Mouse (Mus musculus) neural tube, embryonic 13.5 days (tissue): ENCODE data around the gene Col6a6. TPM values are rescaled to one million over a fixed set of nuclear protein-coding genes. Genes with fewer than 3 reads are reported as not detected.

Experiments
- ATAC-seq: fragments of 200-750 bp; cut with Nextera tagmentation; 2 replicates; pipeline ENCODE4 v1.8.0; 2017; ENCODE audit warnings: low read depth, mild to moderate bottlenecking, moderate TSS enrichment, moderate library complexity
- H3K27ac ChIP-seq: fragments of 300-500 bp; sonication (generic); replicated peaks from 2 replicates; pipeline ENCODE4 v1.5.1; 2015; ENCODE audit warnings: moderate library complexity, mild to moderate bottlenecking, inconsistent platforms
- H3K27me3 ChIP-seq: fragments of 300-500 bp; sonication (generic); 2 replicates; pipeline ENCODE4 v1.6.1; 2015; ENCODE audit warnings: mild to moderate bottlenecking, inconsistent platforms
- H3K36me3 ChIP-seq: fragments of 300-500 bp; sonication (generic); 2 replicates; pipeline ENCODE4 v1.6.1; 2015; ENCODE audit warnings: mild to moderate bottlenecking, inconsistent platforms
- H3K4me1 ChIP-seq: fragments of 300-500 bp; sonication (generic); replicated peaks from 2 replicates; pipeline ENCODE4 v1.6.1; 2015; ENCODE audit warnings: inconsistent platforms
- H3K4me2 ChIP-seq: fragments of 300-500 bp; sonication (generic); 2 replicates; pipeline ENCODE4 v1.6.1; 2015; ENCODE audit warnings: inconsistent platforms, mild to moderate bottlenecking, moderate library complexity
- H3K4me3 ChIP-seq: fragments of 300-500 bp; sonication (generic); 2 replicates; pipeline ENCODE4 v1.5.1; 2015; ENCODE audit warnings: mild to moderate bottlenecking, inconsistent platforms
- H3K9ac ChIP-seq: fragments of 300-500 bp; sonication (generic); 2 replicates; pipeline ENCODE4 v1.6.1; 2015; ENCODE audit warnings: moderate library complexity, mild to moderate bottlenecking, inconsistent platforms
- H3K9me3 ChIP-seq: fragments of 300-500 bp; sonication (generic); 2 replicates; pipeline ENCODE4 v1.6.1; 2016; ENCODE audit warnings: inconsistent platforms
- WGBS: fragments of 180-500 bp; shearing (Covaris S2); methylation state at CpG from one replicate; pipeline ENCODE4 v1.1.7; 2015; 5-methylcytosine and 5-hydroxymethylcytosine counted together
- polyA plus RNA-seq: library from polyadenylated mRNA; unstranded; fragments of >200 nt; fragmentation: Nextera tagmentation; extraction: Ambion mirVana; gene quantifications from 2 replicates; pipeline ENCODE4 v1.2.1, GENCODE M21; 2015

Gene Col6a6
- polyA plus RNA-seq, 1 experiment from 2014 or later, result 0.18 TPM

DNA sequence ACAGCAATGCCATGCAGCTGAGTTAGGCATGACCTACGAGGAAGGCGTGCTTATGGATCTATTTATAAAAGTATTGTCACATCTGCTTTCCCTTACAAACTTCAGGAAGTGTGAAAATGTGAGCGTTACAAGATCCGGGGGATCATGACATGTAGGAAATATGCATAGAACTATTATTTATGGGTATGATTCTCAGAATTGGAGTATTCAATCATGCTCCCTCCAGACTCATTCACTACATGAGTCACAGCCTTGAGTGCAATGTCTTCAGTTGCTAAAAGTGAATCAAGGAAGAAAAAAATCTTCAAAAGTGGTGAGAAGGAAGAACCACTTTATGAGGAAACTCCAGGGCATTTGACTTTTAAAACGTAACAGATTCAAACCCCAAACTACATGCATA is 63.3 kb downstream of the Col6a6 start:
- Histone ChIP-seq H3K27me3 (no peaks in the 10 kb centered on the region), H3K9ac (no peak overlapping the region), H3K4me2 (no peak overlapping the region), H3K4me1 (no peaks in the 10 kb centered on the region), H3K36me3 (no peaks in the 10 kb centered on the region), H3K27ac (no peak overlapping the region), H3K4me3 (no peak overlapping the region), H3K9me3 (no peaks in the 10 kb centered on the region)
- no peak for ATAC-seq
- WGBS, result 83% methylated on average over 5 of the region's 5 CpGs

DNA sequence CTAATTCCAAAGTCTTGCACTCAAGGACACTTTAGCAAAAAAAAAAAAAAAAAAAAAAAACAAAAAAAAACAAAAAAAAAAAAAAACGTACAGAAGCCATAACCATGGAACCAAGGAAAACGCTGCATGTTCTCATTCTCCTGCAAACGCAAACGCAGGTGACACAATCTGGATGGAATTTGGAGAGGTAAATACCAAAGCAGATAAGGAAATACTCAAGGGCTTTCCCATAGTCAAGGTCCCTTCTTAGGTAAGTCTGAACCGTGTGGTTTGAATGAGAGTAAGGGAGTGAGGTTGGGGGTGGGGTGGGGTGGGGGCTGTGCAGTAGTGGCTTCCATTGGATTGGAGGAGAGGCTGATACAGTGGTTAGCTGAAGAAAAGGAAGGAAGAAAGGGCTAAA is 63.8 kb downstream of the Col6a6 start:
- H3K9me3 ChIP-seq, result no peaks in the 10 kb centered on the region
- H3K27me3 ChIP-seq, result no peaks in the 10 kb centered on the region
- WGBS, result 83% methylated on average over 5 of the region's 5 CpGs
- no peak overlapping the region for H3K4me2 ChIP-seq
- ATAC-seq, result no peak
- no peaks in the 10 kb centered on the region for H3K36me3 ChIP-seq
- no peak overlapping the region for H3K9ac ChIP-seq
- no peak overlapping the region for H3K27ac ChIP-seq
- no peak overlapping the region for H3K4me3 ChIP-seq
- no peaks in the 10 kb centered on the region for H3K4me1 ChIP-seq

DNA sequence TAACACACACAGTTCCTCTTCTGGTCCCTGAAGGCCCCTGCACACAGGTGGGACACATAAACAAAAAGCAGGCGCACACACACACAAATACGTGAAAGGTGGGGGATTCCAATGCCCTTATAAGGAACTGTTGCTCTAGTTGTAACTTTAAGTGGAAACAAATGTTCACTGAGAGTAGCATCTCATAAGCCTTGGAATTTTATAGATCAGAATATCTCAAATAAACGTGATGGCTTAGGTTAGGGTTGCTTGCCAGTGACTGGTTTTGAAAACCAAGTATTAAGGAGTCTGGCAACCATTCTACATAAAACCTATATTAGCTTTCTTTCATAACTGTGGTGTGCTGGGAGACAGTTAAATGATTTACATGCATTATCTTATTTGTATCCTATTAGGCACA is 64.3 kb downstream of the Col6a6 start:
- Histone ChIP-seq H3K9ac (no peak overlapping the region), H3K27me3 (no peaks in the 10 kb centered on the region), H3K4me1 (no peaks in the 10 kb centered on the region), H3K4me2 (no peak overlapping the region), H3K36me3 (no peaks in the 10 kb centered on the region), H3K27ac (no peak overlapping the region), H3K9me3 (no peaks in the 10 kb centered on the region), H3K4me3 (no peak overlapping the region)
- ATAC-seq, result no peak
- 88% methylated on average over 3 of the region's 3 CpGs for WGBS

DNA sequence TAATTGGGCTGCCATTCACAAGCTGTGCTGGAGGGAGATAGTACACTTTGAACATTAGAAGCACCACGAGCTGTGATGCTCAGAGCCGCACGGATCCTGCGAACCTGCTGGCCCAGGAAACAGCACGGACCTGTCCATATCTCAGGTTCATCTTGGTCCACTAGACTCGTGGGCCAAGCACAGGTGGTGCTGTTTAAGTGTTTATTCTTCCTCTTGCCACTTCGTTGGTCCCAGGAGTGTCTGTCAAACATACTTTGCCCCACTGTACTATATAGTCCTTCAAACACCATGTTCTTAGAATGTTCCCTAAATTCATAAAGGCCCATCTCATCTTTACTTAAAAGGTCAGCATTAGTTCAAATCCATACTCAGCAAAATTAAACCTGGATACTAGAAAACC is 65.7 kb downstream of the Col6a6 start:
- no peaks in the 10 kb centered on the region for H3K27me3 ChIP-seq
- 92% methylated on average over 7 of the region's 7 CpGs for WGBS
- H3K4me2 ChIP-seq, result no peak overlapping the region
- H3K4me1 ChIP-seq, result no peaks in the 10 kb centered on the region
- H3K4me3 ChIP-seq, result no peak overlapping the region
- H3K36me3 ChIP-seq, result no peaks in the 10 kb centered on the region
- H3K27ac ChIP-seq, result no peak overlapping the region
- no peak overlapping the region for H3K9ac ChIP-seq
- no peaks in the 10 kb centered on the region for H3K9me3 ChIP-seq
- ATAC-seq, result no peak

DNA sequence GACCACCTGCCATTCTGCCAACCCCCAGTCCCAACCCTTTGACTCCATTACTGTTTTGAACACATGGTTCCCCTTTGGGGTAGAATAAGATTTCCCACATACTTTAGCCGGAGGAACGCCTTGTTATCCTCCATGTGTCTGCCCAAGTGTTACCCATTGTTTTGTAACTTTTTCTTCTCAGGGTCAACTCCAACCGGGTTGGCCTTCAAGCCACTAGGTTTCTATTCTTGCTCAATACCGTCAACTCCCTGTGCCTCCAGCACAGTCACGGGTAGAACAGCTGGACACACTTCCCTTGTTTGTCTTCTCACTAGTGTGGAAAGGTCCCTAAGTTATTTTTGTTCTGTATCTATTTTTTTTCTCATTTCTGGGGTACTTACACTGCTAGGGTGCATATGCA is 69.1 kb downstream of the Col6a6 start:
- H3K27me3 ChIP-seq, result no peaks in the 10 kb centered on the region
- H3K9ac ChIP-seq, result no peak overlapping the region
- no peak overlapping the region for H3K4me2 ChIP-seq
- no peak overlapping the region for H3K27ac ChIP-seq
- no peak for ATAC-seq
- whole genome bisulfite sequencing, result 81% methylated on average over 5 of the region's 5 CpGs
- no peaks in the 10 kb centered on the region for H3K9me3 ChIP-seq
- no peak overlapping the region for H3K4me3 ChIP-seq
- H3K4me1 ChIP-seq, result no peaks in the 10 kb centered on the region
- no peaks in the 10 kb centered on the region for H3K36me3 ChIP-seq

DNA sequence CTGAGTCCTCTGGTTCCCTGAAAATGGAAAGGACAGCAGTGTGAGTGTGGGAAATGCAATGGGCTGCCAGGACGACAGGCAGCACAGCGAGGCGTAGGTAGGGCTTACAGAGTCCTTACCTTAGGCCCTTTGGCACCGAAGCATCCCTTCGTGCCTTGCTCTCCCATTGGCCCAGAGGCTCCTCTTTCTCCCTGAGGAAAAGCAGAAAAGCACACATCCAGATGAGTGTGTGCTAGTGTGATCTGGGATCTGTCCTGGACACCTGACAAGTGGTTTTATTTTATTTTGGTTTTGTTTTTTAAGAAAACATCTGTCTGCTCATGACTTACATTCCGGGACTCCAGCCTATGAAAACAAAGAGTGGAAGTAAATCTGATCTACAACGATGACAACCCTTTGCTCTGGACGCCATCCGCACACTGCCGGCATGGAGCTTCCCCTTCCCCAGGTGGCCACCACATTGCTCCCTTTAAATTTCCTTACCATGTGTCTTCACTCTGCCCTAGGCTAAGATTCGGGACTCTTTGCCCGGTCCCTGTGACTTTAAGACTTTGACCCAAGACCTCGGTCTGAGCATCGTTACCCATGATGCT is 69.7 kb downstream of the Col6a6 start:
- Histone ChIP-seq H3K4me3 (no peak overlapping the region), H3K9ac (no peak overlapping the region), H3K4me2 (no peak overlapping the region), H3K36me3 (no peaks in the 10 kb centered on the region), H3K27ac (no peak overlapping the region), H3K9me3 (no peaks in the 10 kb centered on the region), H3K27me3 (no peaks in the 10 kb centered on the region), H3K4me1 (no peaks in the 10 kb centered on the region)
- no peak for ATAC-seq
- 78% methylated on average over 14 of the region's 14 CpGs for WGBS

DNA sequence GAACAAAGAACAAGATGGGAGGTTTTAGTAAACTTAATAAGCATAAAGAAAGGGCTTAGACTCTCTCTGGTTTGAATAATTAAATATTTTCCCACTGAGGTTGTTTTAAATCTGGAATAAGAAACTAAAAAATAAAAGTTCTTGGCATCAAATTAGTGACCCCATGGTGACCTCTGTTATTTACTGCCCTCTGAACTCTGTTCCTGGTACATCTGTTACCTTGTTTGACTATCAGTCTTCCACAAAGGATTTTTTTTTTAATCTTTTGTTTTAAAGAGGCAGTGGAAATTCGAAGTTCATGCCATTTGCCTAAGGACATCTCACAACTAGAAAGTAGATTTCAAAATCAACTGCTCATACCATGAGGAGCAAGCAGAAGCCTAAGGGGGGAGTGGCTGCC is 73.7 kb downstream of the Col6a6 start:
- Histone ChIP-seq H3K4me2 (no peak overlapping the region), H3K36me3 (no peaks in the 10 kb centered on the region), H3K4me3 (no peak overlapping the region), H3K27ac (no peak overlapping the region), H3K9ac (no peak overlapping the region), H3K4me1 (no peaks in the 10 kb centered on the region), H3K27me3 (no peaks in the 10 kb centered on the region), H3K9me3 (no peaks in the 10 kb centered on the region)
- 51% methylated on average over 1 of the region's 1 CpGs for WGBS
- no peak for ATAC-seq

DNA sequence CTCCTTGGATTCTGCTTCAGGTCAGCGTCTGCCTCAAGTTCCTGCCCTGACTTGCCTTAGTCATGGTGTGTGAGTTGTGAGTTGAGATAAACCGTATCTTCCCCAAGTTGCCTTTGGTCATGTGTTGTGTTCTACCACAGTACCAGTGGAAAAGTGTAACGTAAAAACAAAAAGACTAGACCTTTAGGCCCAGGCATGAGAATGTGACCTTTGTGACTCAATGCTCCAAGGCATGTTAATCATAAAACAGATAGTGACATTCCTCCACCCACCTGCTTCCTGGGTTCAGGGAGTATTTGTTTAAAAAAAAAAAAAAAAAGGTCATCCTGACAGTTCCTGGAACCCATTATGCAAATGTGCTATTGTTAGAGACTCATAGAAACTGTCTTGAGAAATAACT is 82.1 kb downstream of the Col6a6 start:
- no peak overlapping the region for H3K27ac ChIP-seq
- 92% methylated on average over 3 of the region's 3 CpGs for WGBS
- H3K4me2 ChIP-seq, result no peak overlapping the region

DNA sequence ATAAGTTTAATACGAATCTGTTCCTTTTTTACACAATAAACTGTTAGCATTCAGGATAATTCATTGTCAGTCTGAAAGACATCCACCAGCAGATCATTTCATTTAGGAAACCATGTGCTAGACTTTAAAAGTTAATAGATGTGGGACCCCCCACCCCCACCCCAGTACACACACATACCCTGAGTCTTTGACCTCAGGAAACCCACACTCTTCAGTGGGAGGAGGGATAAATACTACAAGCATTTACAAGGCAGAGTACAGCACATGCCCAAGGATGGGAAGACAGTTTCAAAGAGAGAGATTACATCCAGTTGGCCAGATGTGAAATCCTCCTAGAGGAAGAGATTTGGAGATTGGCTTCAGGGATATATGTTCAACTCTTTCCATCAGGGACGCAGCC is 87.5 kb downstream of the Col6a6 start:
- Histone ChIP-seq H3K27ac (no peak overlapping the region), H3K4me3 (no peak overlapping the region), H3K27me3 (no peaks in the 10 kb centered on the region), H3K4me1 (peaks cover 11% of the 10 kb centered on the region), H3K4me2 (no peak overlapping the region), H3K9me3 (no peaks in the 10 kb centered on the region), H3K9ac (no peak overlapping the region), H3K36me3 (no peaks in the 10 kb centered on the region)
- no peak for ATAC-seq
- WGBS, result 73% methylated on average over 2 of the region's 2 CpGs

More for the DNA sequence above, 82.1 kb downstream of the Col6a6 start:
- Histone ChIP-seq H3K9ac (no peak overlapping the region), H3K9me3 (peaks cover 4% of the 10 kb centered on the region; the same call in 1 of the 2 replicates), H3K27me3 (no peaks in the 10 kb centered on the region), H3K4me3 (no peak overlapping the region), H3K4me1 (no peaks in the 10 kb centered on the region; the same call in 1 of the 2 replicates), H3K36me3 (no peaks in the 10 kb centered on the region)
- no peak for ATAC-seq

DNA sequence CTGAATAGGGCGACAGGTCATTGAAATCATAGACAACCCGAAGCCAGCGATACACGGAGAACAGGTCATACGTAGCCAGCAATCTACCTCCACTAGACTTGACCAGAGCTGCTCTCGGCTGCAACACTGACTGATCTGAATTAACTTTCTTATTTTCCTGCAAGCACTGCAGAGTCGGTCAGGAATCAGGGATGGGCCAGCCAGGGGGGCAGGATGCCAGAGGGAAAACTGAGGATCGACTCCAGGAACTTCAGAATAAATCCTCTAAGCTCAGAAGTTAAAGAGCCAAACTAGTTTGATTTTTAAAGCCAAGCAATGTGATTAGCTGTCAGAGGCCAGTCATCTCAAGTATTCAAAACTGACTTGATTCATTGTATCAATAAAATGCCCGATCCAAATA is 88.5 kb downstream of the Col6a6 start:
- H3K4me2 ChIP-seq, result no peak overlapping the region
- H3K9me3 ChIP-seq, result no peaks in the 10 kb centered on the region
- ATAC-seq, result no peak
- no peak overlapping the region for H3K9ac ChIP-seq
- H3K27ac ChIP-seq, result no peak overlapping the region
- no peak overlapping the region for H3K4me3 ChIP-seq
- no peaks in the 10 kb centered on the region for H3K27me3 ChIP-seq
- 92% methylated on average over 9 of the region's 9 CpGs for WGBS
- H3K4me1 ChIP-seq, result peaks cover 21% of the 10 kb centered on the region
- no peaks in the 10 kb centered on the region for H3K36me3 ChIP-seq

DNA sequence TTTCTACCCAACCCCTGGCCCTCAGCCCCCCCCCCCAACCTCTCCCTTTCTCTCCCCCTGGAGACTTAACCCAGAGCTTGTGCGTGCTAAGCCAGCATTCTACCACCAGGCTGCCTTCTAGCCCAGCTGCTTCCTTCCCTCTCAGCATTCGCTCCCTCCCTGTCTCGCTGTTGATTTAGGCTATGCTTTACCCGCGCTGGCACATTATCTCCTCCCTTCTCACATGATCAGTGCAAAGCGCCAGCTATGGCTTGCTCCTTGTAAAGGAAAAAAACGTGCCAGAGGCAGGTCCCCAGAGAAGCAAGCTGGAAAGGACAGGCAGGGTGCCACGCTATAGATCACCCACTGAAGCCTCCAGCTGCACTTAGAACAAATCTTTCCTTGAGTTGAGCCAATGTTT is 90.5 kb downstream of the Col6a6 start:
- ATAC-seq, result peak; percentile 50; the same call in 1 of the 2 replicates
- no peak overlapping the region for H3K9ac ChIP-seq
- WGBS, result 42% methylated on average over 8 of the region's 8 CpGs

DNA sequence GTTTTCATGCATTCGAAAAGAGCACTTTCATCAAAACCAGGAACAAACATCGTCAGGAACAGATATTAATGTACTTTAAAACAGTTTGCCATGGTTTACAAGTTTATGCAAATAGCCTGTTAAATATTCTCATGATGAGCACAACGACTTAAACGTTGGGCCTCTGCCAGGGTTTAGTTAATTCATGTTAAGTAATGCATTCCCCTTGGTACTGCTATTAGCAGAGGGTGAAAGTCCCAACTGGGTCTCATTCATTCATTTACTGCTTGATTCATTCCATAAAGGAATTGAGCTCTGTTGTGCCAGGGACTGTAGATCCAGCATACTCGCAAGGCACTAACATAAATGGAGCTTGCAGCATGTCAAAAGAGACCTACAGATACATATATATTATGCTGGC is 92.8 kb downstream of the Col6a6 start:
- 46% methylated on average over 5 of the region's 5 CpGs for WGBS
- no peaks in the 10 kb centered on the region for H3K27me3 ChIP-seq
- peak overlapping the region; percentile 15; the same call in 1 of the 2 replicates for H3K27ac ChIP-seq

More for the DNA sequence above, 90.5 kb downstream of the Col6a6 start:
- peak overlapping the region; percentile 42; the same call in 1 of the 2 replicates for H3K27ac ChIP-seq
- H3K27me3 ChIP-seq, result no peaks in the 10 kb centered on the region
- H3K36me3 ChIP-seq, result no peaks in the 10 kb centered on the region
- no peaks in the 10 kb centered on the region for H3K9me3 ChIP-seq
- no peak overlapping the region for H3K4me2 ChIP-seq
- no peak overlapping the region for H3K4me3 ChIP-seq
- peaks cover 28% of the 10 kb centered on the region for H3K4me1 ChIP-seq

DNA sequence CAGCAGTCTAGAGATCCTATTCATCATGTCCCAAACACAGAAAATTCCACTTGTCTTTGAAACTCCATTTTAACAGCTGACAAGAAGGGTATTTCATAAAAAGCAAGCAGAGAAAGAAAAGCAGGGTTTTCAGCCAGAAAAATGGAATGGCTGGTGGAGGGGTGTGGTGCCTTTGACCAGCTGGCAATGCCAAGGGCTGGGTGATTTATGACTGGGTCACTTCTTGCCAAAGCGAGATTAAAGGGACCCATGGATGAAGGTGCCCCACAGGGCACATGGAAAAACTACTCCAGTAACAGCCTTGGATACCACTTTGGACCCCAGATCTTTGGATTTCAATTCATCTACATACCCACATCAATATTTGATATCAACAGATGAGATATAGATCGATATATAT is 93.3 kb downstream of the Col6a6 start:
- H3K4me1 ChIP-seq, result peaks cover 37% of the 10 kb centered on the region
- no peak overlapping the region for H3K9ac ChIP-seq
- H3K36me3 ChIP-seq, result no peaks in the 10 kb centered on the region
- no peak for ATAC-seq
- WGBS, result 55% methylated on average over 2 of the region's 2 CpGs
- H3K9me3 ChIP-seq, result no peaks in the 10 kb centered on the region
- no peak overlapping the region for H3K4me3 ChIP-seq
- no peak overlapping the region for H3K4me2 ChIP-seq
- H3K27ac ChIP-seq, result no peak overlapping the region
- H3K27me3 ChIP-seq, result no peaks in the 10 kb centered on the region

More for the DNA sequence above, 92.8 kb downstream of the Col6a6 start:
- Histone ChIP-seq H3K4me3 (no peak overlapping the region), H3K4me1 (peaks cover 37% of the 10 kb centered on the region), H3K9ac (no peak overlapping the region), H3K4me2 (no peak overlapping the region), H3K36me3 (no peaks in the 10 kb centered on the region), H3K9me3 (no peaks in the 10 kb centered on the region)
- no peak for ATAC-seq
